Mouse (Mus musculus): ENCODE data around the gene Ptprk.

DNA sequence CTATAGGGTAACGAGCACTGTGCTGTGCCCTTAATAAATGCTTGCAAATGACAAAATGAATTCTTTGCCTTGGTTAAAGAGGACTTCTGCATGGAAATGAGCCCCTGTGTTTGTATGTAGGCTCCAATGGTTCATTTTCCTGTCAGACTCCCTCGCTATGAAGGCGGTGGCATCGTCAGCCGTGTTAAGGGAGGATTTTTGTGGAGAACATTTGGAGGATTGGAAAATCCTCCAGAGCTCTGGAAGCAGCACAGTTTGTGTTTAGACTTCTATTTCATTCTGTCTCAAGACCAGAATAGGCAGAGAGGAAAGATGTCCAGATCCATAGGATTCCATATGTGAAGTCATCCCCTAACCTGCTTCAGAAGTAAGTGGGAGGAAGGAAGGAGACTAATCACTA lies 6.6 kb upstream of the Ptprk start:
- no peak for TF ChIP-seq FLI1 (IDR thresholded peaks at IDR 0.05; ENCODE audit: low read length)
- TF ChIP-seq GATA1 (IDR thresholded peaks at IDR 0.05; ENCODE audit: borderline replicate concordance, low read length): no peak

Data from megakaryocyte, embryonic 14.5 days (primary cell).